ENCODE assay signal across 15 mouse cellular contexts in the genomic region with DNA sequence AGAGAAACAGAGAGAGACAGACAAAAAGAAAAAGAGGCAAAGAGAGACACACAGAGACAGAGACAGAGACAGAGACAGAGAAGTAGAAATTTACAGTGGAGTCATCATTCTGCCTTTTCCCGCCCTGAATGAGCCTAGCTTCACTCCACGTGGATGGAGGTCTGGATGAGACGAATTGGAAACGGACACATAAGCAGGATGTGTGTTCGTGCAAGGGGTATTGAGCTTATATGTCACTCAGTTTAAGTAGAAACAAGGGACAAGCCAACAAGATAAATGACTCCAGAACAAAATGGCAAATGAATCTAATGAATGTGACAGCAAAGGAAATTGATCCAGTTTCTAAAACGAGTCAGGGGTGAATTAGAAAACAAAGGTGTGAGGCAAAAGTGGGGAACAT. TPM values are rescaled to one million over a fixed set of nuclear protein-coding genes. Genes with fewer than 3 reads are reported as not detected.
DNase-seq lines count a peak whose midpoint lies in the region; ATAC-seq and TF ChIP-seq lines count a peak whose summit lies in the region.
"Had no signal": no experiment of that assay in that cellular context is flagged by ENCODE, and none has a peak within 500 bp of the region (broad histone marks: within the 10 kb centered on the region; RNA-seq: fewer than 3 reads in every experiment).

No protein-coding gene starts in this region.

- peak overlapping the region; percentile 41; the same call in 1 of the 2 replicates for H3K4me2 ChIP-seq in heart, embryonic 14.5 days (ENCODE audit: low read length)
- peak overlapping the region; percentile 58 for H3K4me2 ChIP-seq in liver, embryonic 12.5 days
- H3K4me2 ChIP-seq in liver, embryonic 11.5 days = no peak overlapping the region; the same call in 1 of the 2 replicates

- 45% methylated on average over 6 of the region's 6 CpGs for WGBS in heart, embryonic 14.5 days
- 40% methylated on average over 6 of the region's 6 CpGs for WGBS in liver, embryonic 12.5 days (ENCODE audit: insufficient replicate concordance)
- 39% methylated on average over 6 of the region's 6 CpGs for WGBS in liver, embryonic 11.5 days

- no peaks in the 10 kb centered on the region for H3K27me3 ChIP-seq in heart, embryonic 14.5 days (ENCODE audit: control insufficient read depth, insufficient read depth, low read length)
- H3K27me3 ChIP-seq in liver, embryonic 12.5 days (replicated peaks) = no peaks in the 10 kb centered on the region
- no peaks in the 10 kb centered on the region for H3K27me3 ChIP-seq in liver, embryonic 11.5 days (replicated peaks; ENCODE audit: control insufficient read depth, insufficient read depth, low read length)
- no peaks in the 10 kb centered on the region for H3K27me3 ChIP-seq in ES-Bruce4 (ENCODE audit: control insufficient read depth, insufficient read depth, low read length, poor library complexity, severe bottlenecking)
- H3K27me3 ChIP-seq: forebrain, embryonic 12.5 days; midbrain, embryonic 12.5 days; Patski had no signal

- no peaks in the 10 kb centered on the region for H3K36me3 ChIP-seq in heart, embryonic 14.5 days (ENCODE audit: control insufficient read depth, insufficient read depth, low read length)
- no peaks in the 10 kb centered on the region for H3K36me3 ChIP-seq in liver, embryonic 12.5 days
- no peaks in the 10 kb centered on the region for H3K36me3 ChIP-seq in liver, embryonic 11.5 days (ENCODE audit: control insufficient read depth, insufficient read depth, low read length)
- H3K36me3 ChIP-seq in ES-Bruce4 (ENCODE audit: control insufficient read depth, insufficient read depth, low read length, poor library complexity, severe bottlenecking) = no peaks in the 10 kb centered on the region
- H3K36me3 ChIP-seq: forebrain, embryonic 12.5 days; midbrain, embryonic 12.5 days had no signal

- no peak overlapping the region for H3K4me3 ChIP-seq in heart, embryonic 14.5 days (ENCODE audit: control insufficient read depth in 1 of 2, insufficient read depth in 1 of 2, low read depth in 1 of 2, low read length in 2 of 2)
- no peak overlapping the region for H3K4me3 ChIP-seq in liver, embryonic 12.5 days
- H3K4me3 ChIP-seq in liver, embryonic 11.5 days (ENCODE audit: low read depth, low read length) = no peak overlapping the region
- no peak overlapping the region; the same call in 1 of the 2 replicates for H3K4me3 ChIP-seq in ES-Bruce4 (ENCODE audit: low read depth, low read length)
- H3K4me3 ChIP-seq: erythroblast, embryonic 14.5 days; forebrain, embryonic 12.5 days; heart, adult 2 months; midbrain, embryonic 12.5 days had no signal

- ATAC-seq in heart, embryonic 14.5 days (ENCODE audit: insufficient number of reproducible peaks, insufficient read depth, low FRiP score, low read depth) = no peak
- ATAC-seq in liver, embryonic 12.5 days = no peak
- no peak for ATAC-seq in liver, embryonic 11.5 days (replicated peaks; ENCODE audit: low FRiP score)
- ATAC-seq: Patski had no signal

- no peaks in the 10 kb centered on the region for H3K4me1 ChIP-seq in heart, embryonic 14.5 days (ENCODE audit: control insufficient read depth in 2 of 2, insufficient read depth in 2 of 2, low read length in 2 of 2)
- H3K4me1 ChIP-seq in liver, embryonic 12.5 days = peaks cover 28% of the 10 kb centered on the region
- H3K4me1 ChIP-seq in liver, embryonic 11.5 days (replicated peaks; ENCODE audit: control insufficient read depth, insufficient read depth, low read length) = peaks cover 3% of the 10 kb centered on the region; the same call in 1 of the 2 replicates
- peaks cover 3% of the 10 kb centered on the region for H3K4me1 ChIP-seq in ES-Bruce4 (ENCODE audit: control insufficient read depth, insufficient read depth, low read length)

- no peak overlapping the region for H3K9ac ChIP-seq in heart, embryonic 14.5 days (ENCODE audit: low read length)
- H3K9ac ChIP-seq in liver, embryonic 12.5 days = no peak overlapping the region
- H3K9ac ChIP-seq in liver, embryonic 11.5 days (ENCODE audit: low read depth, low read length) = no peak overlapping the region
- H3K9ac ChIP-seq in ES-Bruce4 (ENCODE audit: low read depth, poor library complexity, severe bottlenecking) = peak overlapping the region; percentile 71
- H3K9ac ChIP-seq: forebrain, embryonic 12.5 days; midbrain, embryonic 12.5 days had no signal

- no peaks in the 10 kb centered on the region for H3K9me3 ChIP-seq in heart, embryonic 14.5 days (ENCODE audit: control insufficient read depth, low read length)
- H3K9me3 ChIP-seq in liver, embryonic 12.5 days (replicated peaks) = 0 out of 2 replicates have a peak, but pooled peaks cover 3% of the 10 kb centered on the region
- H3K9me3 ChIP-seq in liver, embryonic 11.5 days (ENCODE audit: control insufficient read depth, low read length) = peaks cover 3% of the 10 kb centered on the region; the same call in 1 of the 2 replicates
- no peaks in the 10 kb centered on the region for H3K9me3 ChIP-seq in ES-Bruce4 (replicated peaks; ENCODE audit: control insufficient read depth, insufficient read depth, low read length, poor library complexity, severe bottlenecking)
- H3K9me3 ChIP-seq: forebrain, embryonic 12.5 days; midbrain, embryonic 12.5 days had no signal

- DNase-seq in heart, adult 9 months (ENCODE audit: low spot score in 2 of 2) = no peak
- DNase-seq in liver, embryonic 11.5 days (ENCODE audit: low spot score) = no peak
- peak; percentile 35 for DNase-seq in MEL-GATA-1-ER (ENCODE audit: extremely low read depth, low read depth)
- no peak for DNase-seq in gastrocnemius, postnatal 4 days (ENCODE audit: low spot score in 2 of 2)
- DNase-seq: adrenal gland, adult 8-10 months had no signal

- TF ChIP-seq CTCF in ES-Bruce4 (IDR thresholded peaks at IDR 0.05; ENCODE audit: low read depth, low read length) = no peak

- no peak for TF ChIP-seq EP300 in ES-Bruce4 (IDR thresholded peaks at IDR 0.05; ENCODE audit: insufficient read depth, low read depth, low read length)

- TF ChIP-seq POLR2A in ES-Bruce4 (IDR thresholded peaks at IDR 0.05; ENCODE audit: insufficient read depth, low read length) = no peak

- H3K27ac ChIP-seq in heart, embryonic 14.5 days (replicated peaks in 1 of 2; ENCODE audit: control insufficient read depth in 1 of 2, insufficient read depth in 1 of 2, low read depth in 2 of 2, low read length in 2 of 2) = no peak overlapping the region
- no peak overlapping the region for H3K27ac ChIP-seq in liver, embryonic 12.5 days
- H3K27ac ChIP-seq in liver, embryonic 11.5 days (ENCODE audit: low read depth, low read length) = no peak overlapping the region
- H3K27ac ChIP-seq in ES-Bruce4 (ENCODE audit: insufficient read depth, low read length) = no peak overlapping the region
- H3K27ac ChIP-seq: forebrain, embryonic 12.5 days; heart, adult 2 months; midbrain, embryonic 12.5 days had no signal

RNA-seq across cellular contexts. Expression of a gene that starts 41.4 kb away (rescaled TPM):
- 24.5 and 26.9 TPM in 2 replicates for polyA plus RNA-seq in heart, embryonic 14.5 days (2014; fragmentation: Nextera tagmentation; extraction: Ambion mirVana)
- 1.7 and 2.5 TPM in 2 replicates for polyA plus RNA-seq in liver, embryonic 12.5 days (2016; fragmentation: Nextera tagmentation; extraction: Ambion mirVana)
- 5.5 and 6.0 TPM in 2 replicates for polyA plus RNA-seq in liver, embryonic 11.5 days (2014; fragmentation: Nextera tagmentation; extraction: Ambion mirVana)
- 179 and 198 TPM in 2 replicates for polyA plus RNA-seq in ES-Bruce4 (2011; ENCODE audit: insufficient read depth, insufficient read length, low read depth, missing spikeins)
- total RNA-seq in gastrocnemius, postnatal 4 days (2021) = 10 to 100 TPM; 36.8 to 40.9 TPM
- total RNA-seq: megakaryocyte progenitor cell, adult 5-6 weeks; monocyte, adult 5-6 weeks had no signal
- polyA plus RNA-seq: erythroblast, embryonic 14.5 days had no signal

RNA-seq across cellular contexts. Expression of a gene that starts 45.2 kb away (rescaled TPM):
- 8.7 and 9.4 TPM in 2 replicates for polyA plus RNA-seq in heart, embryonic 14.5 days (2014; fragmentation: Nextera tagmentation; extraction: Ambion mirVana)
- 5.2 and 6.2 TPM in 2 replicates for polyA plus RNA-seq in liver, embryonic 12.5 days (2016; fragmentation: Nextera tagmentation; extraction: Ambion mirVana)
- polyA plus RNA-seq in liver, embryonic 11.5 days (2014; fragmentation: Nextera tagmentation; extraction: Ambion mirVana) = 7.3 and 8.3 TPM in 2 replicates
- polyA plus RNA-seq in ES-Bruce4 (2011; ENCODE audit: insufficient read depth, insufficient read length, low read depth, missing spikeins) = 34.9 and 38.2 TPM in 2 replicates
- 10 to 100 TPM; 27.8 to 30.2 TPM for total RNA-seq in gastrocnemius, postnatal 4 days (2021)
